Comparison of ENCODE assay signal across 13 mouse cellular contexts in genomic region chr9:114019012-114019762, GRCm38 (mm10). TPM values are rescaled to one million over a fixed set of nuclear protein-coding genes. Genes with fewer than 3 reads are reported as not detected.
"Had no signal": no experiment of that assay in that cellular context is flagged by ENCODE, and none has a peak within 500 bp of the region (broad histone marks: within the 10 kb centered on the region; RNA-seq: fewer than 3 reads in every experiment).

No protein-coding gene starts in this region.

- DNase-seq: kidney, adult 2 months; kidney, postnatal 10 days; kidney, postnatal 36 days; left cerebral cortex, postnatal 4 days; lung, adult 18-20 months; lung, postnatal 10 days; lung, postnatal 36 days; thymus, adult 18-20 months; thymus, postnatal 36 days had no signal

- ATAC-seq: liver, embryonic 12.5 days; midbrain, embryonic 13.5 days; midbrain, embryonic 16.5 days had no signal

RNA-seq across cellular contexts. Expression of gene Susd5, which starts 37.8 kb away (rescaled TPM):
- total RNA-seq: monocyte, adult 5-6 weeks had no signal
- polyA plus RNA-seq: liver, embryonic 12.5 days had no signal
